Mouse (Mus musculus): ENCODE results near the gene Itm2b.

GRCm38 (mm10) chr14:73323965-73324364 is 61.1 kb downstream of the Itm2b start:
- TF ChIP-seq CTCF (IDR thresholded peaks at IDR 0.05; ENCODE audit: control insufficient read depth, insufficient read depth, insufficient read length), result no peak
- TF ChIP-seq CEBPB (IDR thresholded peaks at IDR 0.05; ENCODE audit: low read depth), result no peak
- no peak for TF ChIP-seq USF1 (IDR thresholded peaks at IDR 0.05; ENCODE audit: low read depth)
- no peak for TF ChIP-seq MYOG (IDR thresholded peaks at IDR 0.05; ENCODE audit: control insufficient read depth, extremely low read depth, insufficient read length)
- no peak for TF ChIP-seq MAX (IDR thresholded peaks at IDR 0.05)

All from C2C12 (cell line).